Comparison of ENCODE assay signal across 19 mouse cellular contexts in the genomic region with DNA sequence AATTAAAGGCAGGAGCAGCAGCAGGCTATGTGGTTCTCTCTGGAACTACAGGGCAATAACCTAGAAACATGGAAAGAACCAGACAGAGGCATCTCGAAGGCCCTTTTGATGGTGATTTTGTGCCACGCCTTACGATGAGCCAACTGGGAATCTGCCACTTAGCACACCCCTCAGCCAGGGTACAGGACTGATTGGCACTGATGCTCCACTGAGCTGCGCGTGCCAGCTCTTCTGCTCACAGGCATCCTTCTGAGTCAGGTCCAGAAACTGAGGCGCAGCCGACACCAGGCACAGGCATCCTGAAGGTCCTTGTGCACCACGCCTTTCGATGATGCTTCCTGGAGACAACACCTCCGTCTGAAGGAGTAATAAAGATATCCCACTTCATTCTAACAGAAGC.
DNase-seq lines count a peak whose midpoint lies in the region; TF ChIP-seq lines count a peak whose summit lies in the region.
"Had no signal": no experiment of that assay in that cellular context is flagged by ENCODE, and none has a peak within 500 bp of the region (broad histone marks: within the 10 kb centered on the region; RNA-seq: fewer than 3 reads in every experiment).

No protein-coding gene starts in this region.

- WGBS in cerebellum, adult 2 months: 25% methylated on average over 10 of the region's 10 CpGs

- no peaks in the 10 kb centered on the region for H3K4me1 ChIP-seq in cerebellum, adult 2 months (ENCODE audit: control insufficient read depth, insufficient read depth, low read length)
- H3K4me1 ChIP-seq: embryonic facial prominence, embryonic 13.5 days; embryonic facial prominence, embryonic 15.5 days; forebrain, embryonic 10.5 days; forebrain, embryonic 12.5 days had no signal

- H3K27me3 ChIP-seq in cerebellum, adult 2 months (ENCODE audit: control insufficient read depth, insufficient read depth, low read length): no peaks in the 10 kb centered on the region
- H3K27me3 ChIP-seq: CH12.LX; embryonic facial prominence, embryonic 13.5 days; embryonic facial prominence, embryonic 15.5 days; forebrain, embryonic 12.5 days; Patski had no signal

- TF ChIP-seq CTCF in cerebellum, adult 2 months (IDR thresholded peaks at IDR 0.05; ENCODE audit: borderline replicate concordance, insufficient read depth, low read depth, low read length): no peak

- peak; percentile 62 to 72 for DNase-seq in cerebellum, postnatal 10 days
- DNase-seq in cerebellum, adult 2 months: no peak
- peak; percentile 5 to 24 for DNase-seq in cerebellum, postnatal 25 days
- DNase-seq in cerebellum, adult 11-12 months: no peak
- DNase-seq in left cerebral cortex, postnatal 4 days: peak; percentile 13
- no peak for DNase-seq in left cerebral cortex, adult 9 months (ENCODE audit: low spot score in 2 of 2)
- DNase-seq: adrenal gland, adult 8-10 months; adrenal gland, postnatal 14 days; B cell, adult 2 months; cerebellum, adult 11 months; cerebellum, adult 9-10 months; embryo, embryonic 11 days had no signal

- no peak overlapping the region for H3K27ac ChIP-seq in cerebellum, adult 2 months (ENCODE audit: insufficient read depth, low read length)
- H3K27ac ChIP-seq: embryonic facial prominence, embryonic 13.5 days; embryonic facial prominence, embryonic 15.5 days; forebrain, embryonic 10.5 days; forebrain, embryonic 12.5 days had no signal

- TF ChIP-seq POLR2A in cerebellum, adult 2 months (IDR thresholded peaks at IDR 0.05; ENCODE audit: borderline replicate concordance, insufficient read depth, low read length): no peak

- H3K4me3 ChIP-seq in cerebellum, adult 2 months (replicated peaks; ENCODE audit: insufficient read depth, low read depth, low read length): no peak overlapping the region
- H3K4me3 ChIP-seq: embryonic facial prominence, embryonic 13.5 days; embryonic facial prominence, embryonic 15.5 days; erythroblast, embryonic 14.5 days; forebrain, embryonic 10.5 days; forebrain, embryonic 12.5 days had no signal

- intact Hi-C loops in left cerebral cortex, postnatal 4 days (cut with DNase I): no loop called here

Comparison
In these comparisons a context has a peak if more than half of its experiments do, and no peak if none do; other contexts are left out.
1. DNase-seq: peak in cerebellum, postnatal 10 days (2 of 2), cerebellum, postnatal 25 days (2 of 2) and left cerebral cortex, postnatal 4 days (single experiment); none in cerebellum, adult 2 months (0 of 2), cerebellum, adult 11-12 months (single experiment) and left cerebral cortex, adult 9 months (0 of 2).